Mouse (Mus musculus): ENCODE measurements at regions not wholly inside any gene's neighbourhood (a gene's known extent, or its start where the extent isn't known, plus 50 kb on each side); places are given as distances from the start of the nearest gene placed in this dataset.
A peak's percentile ranks its signal among the peaks of the same experiment; 100 is the strongest.

DNA sequence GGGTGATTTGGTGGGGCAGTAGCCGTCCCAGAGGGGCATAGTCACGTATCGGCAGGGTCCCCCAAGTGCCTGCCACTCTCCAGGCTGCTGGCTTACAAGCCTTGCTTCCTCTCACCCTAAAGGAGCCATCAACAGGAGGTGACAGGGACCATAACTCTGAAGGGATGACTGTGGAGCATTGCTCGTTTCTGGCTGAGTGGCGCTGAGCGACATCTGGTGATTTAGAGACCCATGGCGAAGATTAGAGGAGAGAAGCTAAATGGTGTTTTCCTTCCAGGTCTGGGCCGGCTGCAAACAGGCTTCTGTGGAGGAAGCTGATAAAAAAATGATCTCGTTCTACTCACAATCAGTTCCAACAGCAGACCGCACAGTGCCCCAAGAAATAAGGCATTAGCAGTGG lies 193.2 kb upstream of the Sulf2 start:
- DNase-seq = no peak
- intact Hi-C loops (cut with DNase I) = no loop called here
- 49% methylated on average over 10 of the region's 10 CpGs for WGBS
- Histone ChIP-seq H3K4me1 (ENCODE audit: control insufficient read depth, insufficient read depth, low read length) (no peaks in the 10 kb centered on the region; the same call in none of the 2 replicates), H3K27ac (no peak overlapping the region), H3K79me2 (replicated peaks; ENCODE audit: control insufficient read depth, insufficient read depth, low read length) (no peaks in the 10 kb centered on the region), H3K4me3 (no peak overlapping the region), H3K9ac (ENCODE audit: low read depth, low read length) (no peak overlapping the region), H3K36me3 (ENCODE audit: control insufficient read depth, insufficient read depth, low read length) (no peaks in the 10 kb centered on the region), H3K27me3 (ENCODE audit: control insufficient read depth, insufficient read depth, low read length) (no peaks in the 10 kb centered on the region)
- TF ChIP-seq EP300 (IDR thresholded peaks at IDR 0.05; ENCODE audit: insufficient read depth, low read depth, low read length) (no peak), POLR2A (IDR thresholded peaks at IDR 0.05; ENCODE audit: insufficient read depth, low read depth, low read length) (no peak), CTCF (IDR thresholded peaks at IDR 0.05) (no peak)

DNA sequence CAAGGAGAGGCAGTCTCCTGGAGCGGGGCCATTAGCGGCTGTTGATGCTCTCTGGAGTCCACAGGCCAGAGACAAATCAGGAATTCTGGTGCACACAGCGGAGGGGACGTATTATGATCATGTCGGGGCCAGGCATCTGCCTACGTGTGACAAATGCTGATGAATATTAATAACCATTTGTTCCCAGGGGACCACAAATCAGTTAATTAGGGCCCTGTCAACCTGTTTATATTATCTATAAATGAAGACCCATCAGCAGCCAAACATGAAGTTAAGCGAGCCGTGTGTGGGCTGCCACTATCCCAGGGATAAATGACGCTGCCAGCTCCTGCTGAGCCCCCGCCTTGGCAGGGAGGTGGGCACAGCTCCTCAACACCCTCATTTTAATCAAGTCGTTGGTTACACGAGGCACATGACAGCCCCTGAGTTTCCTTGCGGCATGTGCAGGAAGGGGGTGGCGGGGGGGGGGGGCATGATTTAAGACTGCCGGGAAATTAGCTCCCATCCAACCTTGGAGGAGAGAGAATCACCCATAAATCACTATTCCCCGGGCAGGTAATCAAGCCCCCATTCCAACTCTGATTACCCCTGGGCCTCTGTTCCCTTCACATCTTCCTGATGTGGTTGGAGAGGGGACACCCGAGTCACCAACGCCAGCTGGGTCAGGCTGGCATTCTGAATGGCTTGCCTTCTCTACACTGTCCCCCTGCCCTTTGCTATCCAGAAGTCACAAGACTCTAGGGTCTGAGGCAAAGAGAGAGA lies 191.1 kb upstream of the Sulf2 start:
- no peak for DNase-seq
- intact Hi-C loops (cut with DNase I) = no loop called here
- no peak overlapping the region for H3K9ac ChIP-seq (ENCODE audit: low read depth, low read length)
- H3K27ac ChIP-seq = no peak overlapping the region
- H3K79me2 ChIP-seq (replicated peaks; ENCODE audit: control insufficient read depth, insufficient read depth, low read length) = no peaks in the 10 kb centered on the region
- 0 out of 2 replicates have a peak, but pooled peaks cover 2% of the 10 kb centered on the region for H3K4me1 ChIP-seq (ENCODE audit: control insufficient read depth, insufficient read depth, low read length)
- no peak overlapping the region for H3K4me3 ChIP-seq
- TF ChIP-seq CTCF (IDR thresholded peaks at IDR 0.05) (no peak), POLR2A (IDR thresholded peaks at IDR 0.05; ENCODE audit: insufficient read depth, low read depth, low read length) (no peak), EP300 (IDR thresholded peaks at IDR 0.05; ENCODE audit: insufficient read depth, low read depth, low read length) (no peak)
- 80% methylated on average over 18 of the region's 18 CpGs for WGBS
- H3K36me3 ChIP-seq (ENCODE audit: control insufficient read depth, insufficient read depth, low read length) = no peaks in the 10 kb centered on the region
- H3K27me3 ChIP-seq (ENCODE audit: control insufficient read depth, insufficient read depth, low read length) = no peaks in the 10 kb centered on the region

GRCm38 (mm10) chr2:166343551-166344340 lies 188.3 kb upstream of the Sulf2 start:
- no peak overlapping the region for H3K27ac ChIP-seq
- H3K79me2 ChIP-seq (replicated peaks; ENCODE audit: control insufficient read depth, insufficient read depth, low read length) = no peaks in the 10 kb centered on the region
- H3K9ac ChIP-seq (ENCODE audit: low read depth, low read length) = no peak overlapping the region
- 0 out of 2 replicates have a peak, but pooled peaks cover 2% of the 10 kb centered on the region for H3K4me1 ChIP-seq (ENCODE audit: control insufficient read depth, insufficient read depth, low read length)
- intact Hi-C loops (cut with DNase I) = no loop called here
- H3K27me3 ChIP-seq (ENCODE audit: control insufficient read depth, insufficient read depth, low read length) = no peaks in the 10 kb centered on the region
- WGBS = 61% methylated on average over 10 of the region's 10 CpGs
- no peaks in the 10 kb centered on the region for H3K36me3 ChIP-seq (ENCODE audit: control insufficient read depth, insufficient read depth, low read length)
- no peak overlapping the region for H3K4me3 ChIP-seq
- TF ChIP-seq POLR2A (IDR thresholded peaks at IDR 0.05; ENCODE audit: insufficient read depth, low read depth, low read length) (no peak), CTCF (IDR thresholded peaks at IDR 0.05) (no peak), EP300 (IDR thresholded peaks at IDR 0.05; ENCODE audit: insufficient read depth, low read depth, low read length) (no peak)
- no peak for DNase-seq

DNA sequence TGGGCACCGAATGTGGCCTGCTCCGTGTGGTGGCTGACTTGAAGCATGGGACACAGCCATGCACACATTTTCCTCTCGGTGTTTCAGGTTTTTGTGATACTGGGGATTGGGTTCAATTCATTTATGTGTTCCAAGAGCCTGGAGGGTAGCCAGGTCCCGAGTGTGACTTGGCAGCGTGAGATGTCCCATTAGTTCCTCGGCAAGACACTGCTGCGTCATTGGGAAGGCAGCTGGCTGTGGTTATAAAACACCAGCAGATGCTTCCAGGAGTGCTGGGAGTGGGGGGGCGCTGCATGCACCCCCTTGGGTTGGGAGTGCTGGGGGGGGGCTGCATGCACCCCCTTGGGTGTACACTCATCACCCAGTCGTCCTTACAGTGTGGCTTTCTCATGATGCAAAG lies 186.9 kb upstream of the Sulf2 start:
- intact Hi-C loops (cut with DNase I) = no loop called here
- H3K27me3 ChIP-seq (ENCODE audit: control insufficient read depth, insufficient read depth, low read length) = no peaks in the 10 kb centered on the region
- TF ChIP-seq POLR2A (IDR thresholded peaks at IDR 0.05; ENCODE audit: insufficient read depth, low read depth, low read length) (no peak), CTCF (IDR thresholded peaks at IDR 0.05) (no peak), EP300 (IDR thresholded peaks at IDR 0.05; ENCODE audit: insufficient read depth, low read depth, low read length) (no peak)
- no peaks in the 10 kb centered on the region for H3K36me3 ChIP-seq (ENCODE audit: control insufficient read depth, insufficient read depth, low read length)
- 55% methylated on average over 9 of the region's 9 CpGs for WGBS
- H3K4me3 ChIP-seq = no peak overlapping the region
- H3K9ac ChIP-seq (ENCODE audit: low read depth, low read length) = no peak overlapping the region
- no peak overlapping the region for H3K27ac ChIP-seq
- H3K79me2 ChIP-seq (replicated peaks; ENCODE audit: control insufficient read depth, insufficient read depth, low read length) = no peaks in the 10 kb centered on the region
- DNase-seq = peak; percentile 67 to 75
- 0 out of 2 replicates have a peak, but pooled peaks cover 2% of the 10 kb centered on the region for H3K4me1 ChIP-seq (ENCODE audit: control insufficient read depth, insufficient read depth, low read length)

DNA sequence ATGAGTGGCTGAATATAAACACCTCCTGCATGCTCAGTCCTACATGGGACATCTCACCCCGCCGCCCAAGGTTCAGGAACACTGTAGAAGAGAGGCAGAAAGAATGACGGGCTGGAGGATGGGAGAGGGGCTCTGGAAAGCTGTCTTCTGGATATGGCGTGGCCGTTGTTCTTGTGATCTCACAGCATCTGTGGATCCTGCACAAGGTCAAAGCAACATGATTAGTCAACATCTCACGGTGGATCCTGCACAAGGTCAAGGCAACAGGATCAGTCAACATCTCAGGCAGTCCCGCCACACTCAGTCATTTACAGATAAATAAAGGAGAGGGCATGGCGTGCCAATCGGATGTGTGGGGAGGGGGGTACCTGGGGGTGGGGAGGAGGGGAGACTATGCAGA lies 184.7 kb upstream of the Sulf2 start:
- H3K4me1 ChIP-seq (ENCODE audit: control insufficient read depth, insufficient read depth, low read length) = 0 out of 2 replicates have a peak, but pooled peaks cover 4% of the 10 kb centered on the region
- no peak overlapping the region for H3K4me3 ChIP-seq
- DNase-seq = no peak
- no peak overlapping the region for H3K9ac ChIP-seq (ENCODE audit: low read depth, low read length)
- no peak for TF ChIP-seq CTCF (IDR thresholded peaks at IDR 0.05)
- TF ChIP-seq EP300 (IDR thresholded peaks at IDR 0.05; ENCODE audit: insufficient read depth, low read depth, low read length) = no peak
- no peak for TF ChIP-seq POLR2A (IDR thresholded peaks at IDR 0.05; ENCODE audit: insufficient read depth, low read depth, low read length)
- no peaks in the 10 kb centered on the region for H3K79me2 ChIP-seq (replicated peaks; ENCODE audit: control insufficient read depth, insufficient read depth, low read length)
- 95% methylated on average over 9 of the region's 9 CpGs for WGBS
- no peaks in the 10 kb centered on the region for H3K36me3 ChIP-seq (ENCODE audit: control insufficient read depth, insufficient read depth, low read length)
- no peaks in the 10 kb centered on the region for H3K27me3 ChIP-seq (ENCODE audit: control insufficient read depth, insufficient read depth, low read length)
- intact Hi-C loops (cut with DNase I) = no loop called here
- no peak overlapping the region for H3K27ac ChIP-seq

GRCm38 (mm10) chr2:166339427-166339826 lies 184.0 kb upstream of the Sulf2 start:
- DNase-seq = no peak
- no peak overlapping the region for H3K9ac ChIP-seq (ENCODE audit: low read depth, low read length)
- H3K27ac ChIP-seq = no peak overlapping the region
- no peak overlapping the region for H3K4me3 ChIP-seq
- WGBS = 69% methylated on average over 5 of the region's 5 CpGs
- intact Hi-C loops (cut with DNase I) = loop anchor here (1.0 kb wide), 1 partner anchor 183 kb away; no protein-coding TSS in a partner anchor
- no peaks in the 10 kb centered on the region for H3K79me2 ChIP-seq (replicated peaks; ENCODE audit: control insufficient read depth, insufficient read depth, low read length)
- H3K4me1 ChIP-seq (ENCODE audit: control insufficient read depth, insufficient read depth, low read length) = 0 out of 2 replicates have a peak, but pooled peaks cover 4% of the 10 kb centered on the region
- TF ChIP-seq EP300 (IDR thresholded peaks at IDR 0.05; ENCODE audit: insufficient read depth, low read depth, low read length) (no peak), CTCF (IDR thresholded peaks at IDR 0.05) (peak; percentile 50)
- H3K36me3 ChIP-seq (ENCODE audit: control insufficient read depth, insufficient read depth, low read length) = no peaks in the 10 kb centered on the region
- no peaks in the 10 kb centered on the region for H3K27me3 ChIP-seq (ENCODE audit: control insufficient read depth, insufficient read depth, low read length)

Data from heart, adult 2 months (tissue).